Mouse (Mus musculus): ENCODE measurements at regions not wholly inside any gene's neighbourhood (a gene's known extent, or its start where the extent isn't known, plus 50 kb on each side); places are given as distances from the start of the nearest gene placed in this dataset.
A peak's percentile ranks its signal among the peaks of the same experiment; 100 is the strongest.

- no peak for DNase-seq (ENCODE audit: low read depth)
Measured at GRCm38 (mm10) chr1:77933095-77933766, 263.7 kb downstream of the Pax3 start.

GRCm38 (mm10) chr1:77932226-77932625 is 264.7 kb downstream of the Pax3 start:
- DNase-seq (ENCODE audit: low read depth): peak; percentile 42

- peak; percentile 78 for DNase-seq (ENCODE audit: low read depth)
Measured at GRCm38 (mm10) chr1:77930661-77931060, 266.3 kb downstream of the Pax3 start.

GRCm38 (mm10) chr1:77929552-77929951 is 267.4 kb downstream of the Pax3 start:
- no peak for DNase-seq (ENCODE audit: low read depth)

- DNase-seq (ENCODE audit: low read depth): no peak
Measured at GRCm38 (mm10) chr1:77926146-77926545, 270.8 kb downstream of the Pax3 start.

- peak; percentile 83 for DNase-seq (ENCODE audit: low read depth)
Measured at GRCm38 (mm10) chr1:77896226-77896625, 300.7 kb downstream of the Pax3 start.

GRCm38 (mm10) chr1:77879026-77879425 is 317.9 kb downstream of the Pax3 start:
- DNase-seq (ENCODE audit: low read depth): peak; percentile 58

- DNase-seq (ENCODE audit: low read depth): peak; percentile 50
Measured at GRCm38 (mm10) chr1:77870125-77870524, 326.8 kb downstream of the Pax3 start.

GRCm38 (mm10) chr1:77869174-77869573 is 327.8 kb downstream of the Pax3 start:
- DNase-seq (ENCODE audit: low read depth): peak; percentile 41

- peak; percentile 85 for DNase-seq (ENCODE audit: low read depth)
Measured at GRCm38 (mm10) chr1:77859931-77860330, 337.0 kb downstream of the Pax3 start.

GRCm38 (mm10) chr1:77854366-77854765 is 339.5 kb upstream of the Epha4 start:
- DNase-seq (ENCODE audit: low read depth): no peak

GRCm38 (mm10) chr1:77847766-77848615 is 333.1 kb upstream of the Epha4 start:
- DNase-seq (ENCODE audit: low read depth): peak; percentile 68

- peak; percentile 83 for DNase-seq (ENCODE audit: low read depth)
Measured at GRCm38 (mm10) chr1:77846039-77846727, 331.3 kb upstream of the Epha4 start.

GRCm38 (mm10) chr1:77840672-77841071 is 325.8 kb upstream of the Epha4 start:
- DNase-seq (ENCODE audit: low read depth): no peak

GRCm38 (mm10) chr1:77832174-77832573 is 317.3 kb upstream of the Epha4 start:
- no peak for DNase-seq (ENCODE audit: low read depth)

GRCm38 (mm10) chr1:77824716-77825387 is 310.0 kb upstream of the Epha4 start:
- no peak for DNase-seq (ENCODE audit: low read depth)

GRCm38 (mm10) chr1:77823801-77824687 is 309.2 kb upstream of the Epha4 start:
- peak; percentile 22 for DNase-seq (ENCODE audit: low read depth)

GRCm38 (mm10) chr1:77820101-77820500 is 305.2 kb upstream of the Epha4 start:
- peak; percentile 59 for DNase-seq (ENCODE audit: low read depth)

GRCm38 (mm10) chr1:77815451-77815850 is 300.6 kb upstream of the Epha4 start:
- no peak for DNase-seq (ENCODE audit: low read depth)

- DNase-seq (ENCODE audit: low read depth): no peak
Measured at GRCm38 (mm10) chr1:77811573-77811972, 296.7 kb upstream of the Epha4 start.

- peak; percentile 31 for DNase-seq (ENCODE audit: low read depth)
Measured at GRCm38 (mm10) chr1:77790974-77791373, 276.1 kb upstream of the Epha4 start.

Measured in NIH3T3 (cell line).